Mouse (Mus musculus) retina, postnatal 7 days (tissue): ENCODE measurements around the gene Hist1h3g.
"Not testable (repeated sequence)": the region's sequence is repeated elsewhere in the genome, so short reads cannot be mapped to it uniquely, and the experiment has no call there.

ENCODE experiments used
- DNase-seq: peaks from one replicate; pipeline ENCODE4 v3.0.0-alpha.2; 2012; ENCODE audit warnings: low read depth, low spot score

Hist1h3g gene

GRCm38 (mm10) chr13:23555839-23556416 is 20.7 kb downstream of the Hist1h3g start:
- no peak for DNase-seq

GRCm38 (mm10) chr13:23556906-23557305 is 21.7 kb downstream of the Hist1h3g start:
- DNase-seq = no peak

GRCm38 (mm10) chr13:23560699-23561098 is 25.5 kb downstream of the Hist1h3g start:
- DNase-seq = not testable (repeated sequence)

GRCm38 (mm10) chr13:23561531-23561882 is 26.3 kb downstream of the Hist1h3g start:
- DNase-seq = not testable (repeated sequence)

GRCm38 (mm10) chr13:23561883-23562659 is 26.8 kb downstream of the Hist1h3g start, which contains the start of gene Hist1h3e:
Gene Hist1h3e (minus strand): TSS chr13:23562369.
- peak; percentile 95 for DNase-seq

GRCm38 (mm10) chr13:23562699-23563462 is 27.7 kb downstream of the Hist1h3g start:
- DNase-seq = peak; percentile 54

- DNase-seq = no peak
These were observed 29.3 kb downstream of the Hist1h3g start for GRCm38 (mm10) chr13:23564482-23564881.

GRCm38 (mm10) chr13:23570261-23571021 is 35.2 kb downstream of the Hist1h3g start:
- DNase-seq = not testable (repeated sequence)

GRCm38 (mm10) chr13:23571022-23571503 is 35.8 kb downstream of the Hist1h3g start, which contains the start of the genes Hist1h2ae and Hist1h2bg:
Gene Hist1h2ae (minus strand): TSS chr13:23571220.
Gene Hist1h2bg (plus strand): TSS chr13:23571396.
- peak; percentile 73 for DNase-seq

GRCm38 (mm10) chr13:23571504-23572217 is 36.4 kb downstream of the Hist1h3g start:
- not testable (repeated sequence) for DNase-seq

- no peak for DNase-seq
These were observed 37.2 kb downstream of the Hist1h3g start for GRCm38 (mm10) chr13:23572218-23573033.

- not testable (repeated sequence) for DNase-seq
These were observed 38.0 kb downstream of the Hist1h3g start for GRCm38 (mm10) chr13:23573034-23573897.

GRCm38 (mm10) chr13:23573898-23574524 is 38.8 kb downstream of the Hist1h3g start, which contains the start of the genes Hist1h2bf and Hist1h2ad:
Gene Hist1h2bf (minus strand): TSS chr13:23574196.
Gene Hist1h2ad (plus strand): TSS chr13:23574381.
- peak; percentile 94 for DNase-seq

GRCm38 (mm10) chr13:23574546-23575170 is 39.4 kb downstream of the Hist1h3g start:
- not testable (repeated sequence) for DNase-seq

GRCm38 (mm10) chr13:23575271-23575851 is 40.1 kb downstream of the Hist1h3g start, which contains the start of gene Hist1h3d:
Gene Hist1h3d (plus strand): TSS chr13:23575763.
- peak; percentile 49 for DNase-seq

GRCm38 (mm10) chr13:23575864-23576313 is 40.7 kb downstream of the Hist1h3g start:
- not testable (repeated sequence) for DNase-seq

- DNase-seq = no peak
These were observed 41.2 kb downstream of the Hist1h3g start for GRCm38 (mm10) chr13:23576351-23576881.
